8 mouse cellular contexts compared by ENCODE assay signal in genomic region chr3:101661184-101661992, GRCm38 (mm10). TPM values are rescaled to one million over a fixed set of nuclear protein-coding genes. Genes with fewer than 3 reads are reported as not detected.
DNase-seq lines count a peak whose midpoint lies in the region; ATAC-seq lines count a peak whose summit lies in the region.

No protein-coding gene starts in this region.

- H3K36me3 ChIP-seq in hindbrain, embryonic 13.5 days = no peaks in the 10 kb centered on the region
- H3K36me3 ChIP-seq in midbrain, embryonic 11.5 days (ENCODE audit: control insufficient read depth, insufficient read depth, low read length) = no peaks in the 10 kb centered on the region
- no peaks in the 10 kb centered on the region for H3K36me3 ChIP-seq in heart, embryonic 12.5 days

- intact Hi-C loops in gastrocnemius, postnatal 36 days (cut with DNase I) = no loop called here

- H3K9ac ChIP-seq in hindbrain, embryonic 13.5 days = no peak overlapping the region
- H3K9ac ChIP-seq in midbrain, embryonic 11.5 days (ENCODE audit: low read length) = no peak overlapping the region
- no peak overlapping the region for H3K9ac ChIP-seq in heart, embryonic 12.5 days

- DNase-seq in adrenal gland, postnatal 14 days = peak; percentile 23
- no peak for DNase-seq in adrenal gland, postnatal 25 days
- DNase-seq in ZHBTc4 (ENCODE audit: low read depth, low spot score) = peak; percentile 35
- DNase-seq in midbrain, embryonic 11.5 days (ENCODE audit: low spot score, missing footprints) = peak; percentile 90
- DNase-seq in spleen, adult 12 weeks (ENCODE audit: low spot score) = no peak
- DNase-seq in gastrocnemius, postnatal 36 days = no peak

- no peaks in the 10 kb centered on the region for H3K27me3 ChIP-seq in hindbrain, embryonic 13.5 days
- H3K27me3 ChIP-seq in midbrain, embryonic 11.5 days (ENCODE audit: control insufficient read depth, insufficient read depth, low read length) = no peaks in the 10 kb centered on the region
- H3K27me3 ChIP-seq in heart, embryonic 12.5 days (replicated peaks) = no peaks in the 10 kb centered on the region

- no peak overlapping the region for H3K4me3 ChIP-seq in hindbrain, embryonic 13.5 days
- H3K4me3 ChIP-seq in midbrain, embryonic 11.5 days (ENCODE audit: low read depth, low read length) = no peak overlapping the region
- H3K4me3 ChIP-seq in heart, embryonic 12.5 days = no peak overlapping the region

- H3K9me3 ChIP-seq in hindbrain, embryonic 13.5 days = no peaks in the 10 kb centered on the region
- H3K9me3 ChIP-seq in midbrain, embryonic 11.5 days (ENCODE audit: control insufficient read depth, low read length) = no peaks in the 10 kb centered on the region
- no peaks in the 10 kb centered on the region for H3K9me3 ChIP-seq in heart, embryonic 12.5 days (replicated peaks)

- no peak overlapping the region for H3K4me2 ChIP-seq in hindbrain, embryonic 13.5 days
- H3K4me2 ChIP-seq in midbrain, embryonic 11.5 days = 0 out of 2 replicates have a peak overlapping the region, but pooled peaks have one; percentile 8
- H3K4me2 ChIP-seq in heart, embryonic 12.5 days = no peak overlapping the region

- 38% methylated on average over 9 of the region's 9 CpGs for WGBS in hindbrain, embryonic 13.5 days
- WGBS in midbrain, embryonic 11.5 days = 37% methylated on average over 9 of the region's 9 CpGs
- 45% methylated on average over 9 of the region's 9 CpGs for WGBS in heart, embryonic 12.5 days

- H3K27ac ChIP-seq in hindbrain, embryonic 13.5 days = peak overlapping the region; percentile 82
- no peak overlapping the region for H3K27ac ChIP-seq in midbrain, embryonic 11.5 days (ENCODE audit: low read depth, low read length)
- H3K27ac ChIP-seq in heart, embryonic 12.5 days (ENCODE audit: poor library complexity, severe bottlenecking) = no peak overlapping the region

- peaks cover 24% of the 10 kb centered on the region for H3K4me1 ChIP-seq in hindbrain, embryonic 13.5 days (replicated peaks)
- peaks cover 17% of the 10 kb centered on the region for H3K4me1 ChIP-seq in midbrain, embryonic 11.5 days (ENCODE audit: control insufficient read depth, insufficient read depth, low read length)
- H3K4me1 ChIP-seq in heart, embryonic 12.5 days (replicated peaks) = 0 out of 2 replicates have a peak, but pooled peaks cover 7% of the 10 kb centered on the region

- ATAC-seq in hindbrain, embryonic 13.5 days (ENCODE audit: low FRiP score) = peak; percentile 81
- peak; percentile 90 for ATAC-seq in midbrain, embryonic 11.5 days (ENCODE audit: low FRiP score)
- no peak for ATAC-seq in heart, embryonic 12.5 days (ENCODE audit: insufficient number of reproducible peaks, low FRiP score)

RNA-seq across cellular contexts. Expression of gene Atp1a1, which starts 56.9 kb away (rescaled TPM):
- total RNA-seq in adrenal gland, postnatal 14 days (2021) = 548 and 554 TPM in 2 replicates
- 768 and 861 TPM in 2 replicates for total RNA-seq in adrenal gland, postnatal 25 days (2021)
- polyA plus RNA-seq in hindbrain, embryonic 13.5 days (2015; fragmentation: Nextera tagmentation; extraction: Ambion mirVana) = 44.2 and 50.4 TPM in 2 replicates
- 81.3 and 87.0 TPM in 2 replicates for polyA plus RNA-seq in midbrain, embryonic 11.5 days (2014; fragmentation: Nextera tagmentation; extraction: Ambion mirVana)
- polyA plus RNA-seq in heart, embryonic 12.5 days (2016; fragmentation: Nextera tagmentation; extraction: Ambion mirVana) = 277 and 294 TPM in 2 replicates
- total RNA-seq in gastrocnemius, postnatal 36 days (2021) = 10 to 100 TPM; 56.5 to 60.1 TPM

Comparison
In these comparisons a context has a peak if more than half of its experiments do, and no peak if none do; other contexts are left out.
1. DNase-seq: peak in adrenal gland, postnatal 14 days (single experiment), ZHBTc4 (single experiment) and midbrain, embryonic 11.5 days (single experiment); none in adrenal gland, postnatal 25 days (single experiment), spleen, adult 12 weeks (single experiment) and gastrocnemius, postnatal 36 days (0 of 2).